Mouse (Mus musculus) myocyte (in vitro differentiated cells): ENCODE measurements around the gene Car14.

Source experiments
- CEBPB ChIP-seq: IDR thresholded peaks from 2 replicates; pipeline ENCODE4 v1.6.1; 2011; ENCODE audit warnings: mild to moderate bottlenecking, moderate library complexity; ENCODE audit not compliant: poor library complexity, insufficient read depth, severe bottlenecking
- E2F4 ChIP-seq: IDR thresholded peaks from one replicate; pipeline ENCODE4 v1.6.1; 2011; ENCODE audit warnings: mild to moderate bottlenecking, control low read depth, moderate library complexity; ENCODE audit not compliant: insufficient read depth
- MAX ChIP-seq: IDR thresholded peaks from one replicate; pipeline ENCODE4 v1.6.1; 2011; ENCODE audit warnings: low read depth, mild to moderate bottlenecking, control low read depth
- MYOG ChIP-seq, 3 experiments: IDR thresholded peaks; one replicate each; pipeline ENCODE4 v1.6.1; 2011; ENCODE audit warnings: control low read depth in 2 of 3, low read depth in 2 of 3, mild to moderate bottlenecking in 2 of 3; ENCODE audit not compliant: insufficient read length in 2 of 3, control insufficient read depth in 1 of 3, insufficient read depth in 1 of 3
- POLR2A ChIP-seq: IDR thresholded peaks from one replicate; pipeline ENCODE4 v1.6.1; 2011; ENCODE audit warnings: low read depth, mild to moderate bottlenecking, control low read depth, moderate library complexity; ENCODE audit not compliant: insufficient read length
- POLR2AphosphoS2 ChIP-seq: IDR thresholded peaks from one replicate; pipeline ENCODE4 v1.6.1; 2011; ENCODE audit warnings: low read depth, control low read depth; ENCODE audit not compliant: insufficient read length
- SRF ChIP-seq: IDR thresholded peaks from one replicate; pipeline ENCODE4 v1.6.1; 2011; ENCODE audit warnings: low read depth; ENCODE audit not compliant: control insufficient read depth, insufficient read length
- USF1 ChIP-seq: IDR thresholded peaks from one replicate; pipeline ENCODE4 v1.6.1; 2011; ENCODE audit warnings: low read depth, mild to moderate bottlenecking, control low read depth, moderate library complexity

GRCm38 (mm10) chr3:95884400-95884799, 20.1 kb downstream of the Car14 start:
- TF ChIP-seq E2F4 = no peak
- no peak for TF ChIP-seq POLR2A
- no peak for TF ChIP-seq MYOG (IDR thresholded peaks at IDR 0.05; ENCODE audit: control insufficient read depth in 1 of 3, insufficient read depth in 1 of 3, insufficient read length in 2 of 3, low read depth in 2 of 3)
- no peak for TF ChIP-seq MAX
- TF ChIP-seq USF1 = no peak
- no peak for TF ChIP-seq CEBPB
- TF ChIP-seq POLR2AphosphoS2 = no peak
- TF ChIP-seq SRF = no peak
